Mouse (Mus musculus) kidney, adult 2 months (tissue): ENCODE measurements around the gene Rrp7a.
"Not testable (repeated sequence)": the region's sequence is repeated elsewhere in the genome, so short reads cannot be mapped to it uniquely, and the experiment has no call there.

Source experiments
- CTCF ChIP-seq: fragments of 200-500 bp; conservative IDR thresholded peaks from 2 replicates; pipeline ENCODE4 v1.5.1; 2011; ENCODE audit warnings: low read depth, mild to moderate bottlenecking, control low read depth, low read length, moderate library complexity, mixed read lengths; ENCODE audit not compliant: insufficient read depth, insufficient read length
- POLR2A ChIP-seq: fragments of 200-500 bp; IDR thresholded peaks from one replicate; pipeline ENCODE4 v1.6.1; 2011; ENCODE audit warnings: low read depth, low read length, control low read depth

DNA sequence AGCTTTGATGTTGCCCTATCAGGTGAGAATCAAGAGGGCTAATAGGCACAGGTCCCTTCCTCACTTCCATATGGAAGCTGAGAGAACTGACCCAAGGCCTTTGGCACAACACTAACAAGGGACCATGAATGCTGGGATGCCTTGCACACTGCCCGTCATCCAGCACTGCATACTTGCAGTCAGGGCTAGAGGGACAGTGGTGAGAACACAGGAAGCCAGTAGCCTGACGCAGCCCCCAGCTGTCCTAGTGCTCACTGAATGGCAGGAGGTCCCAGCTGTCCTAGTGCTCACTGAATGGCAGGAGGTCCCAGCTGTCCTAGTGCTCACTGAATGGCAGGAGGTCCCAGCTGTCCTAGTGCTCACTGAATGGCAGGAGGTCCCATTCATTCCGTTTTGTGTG, 4.4 kb upstream of the Rrp7a start:
- TF ChIP-seq CTCF, POLR2A: not testable (repeated sequence)
